Mouse (Mus musculus): Measurements from ENCODE around the gene Scgb2b7. TPM values are rescaled to one million over a fixed set of nuclear protein-coding genes. Genes with fewer than 3 reads are reported as not detected.
"Not testable (repeated sequence)": the region's sequence is repeated elsewhere in the genome, so short reads cannot be mapped to it uniquely, and the experiment has no call there.

Gene Scgb2b7
- polyA plus RNA-seq (2015; fragmentation: Nextera tagmentation; extraction: Ambion mirVana) = not detected in 2 replicates

GRCm38 (mm10) chr7:31705657-31706056, at the start of gene Scgb2b7:
Scgb2b7 (minus strand) TSS chr7:31705757.
- H3K4me2 ChIP-seq; H3K27me3 ChIP-seq; ATAC-seq (ENCODE audit: low read depth); H3K4me3 ChIP-seq; H3K36me3 ChIP-seq; H3K9ac ChIP-seq; H3K9me3 ChIP-seq; H3K27ac ChIP-seq (replicated peaks); H3K4me1 ChIP-seq (replicated peaks): not testable (repeated sequence)

GRCm38 (mm10) chr7:31712365-31712764, 6.8 kb upstream of the Scgb2b7 start, which contains the start of gene Scgb1b7:
Scgb1b7 (plus strand) TSS chr7:31712665.
- WGBS = 95% methylated on average over 3 of the region's 5 CpGs

More at GRCm38 (mm10) chr7:31712365-31712764, 6.8 kb upstream of the Scgb2b7 start, which contains the start of gene Scgb1b7:
- not testable (repeated sequence) for H3K36me3 ChIP-seq; H3K27ac ChIP-seq (replicated peaks); H3K4me3 ChIP-seq; H3K27me3 ChIP-seq; H3K4me1 ChIP-seq (replicated peaks); H3K4me2 ChIP-seq; ATAC-seq (ENCODE audit: low read depth); H3K9me3 ChIP-seq; H3K9ac ChIP-seq

Other genes starting within 250 kb of the Scgb2b7 start
- gene Scgb1b7, start 6.9 kb upstream of the Scgb2b7 start, polyA plus RNA-seq (2015; fragmentation: Nextera tagmentation; extraction: Ambion mirVana) = not detected in 2 replicates